In the genomic region with DNA sequence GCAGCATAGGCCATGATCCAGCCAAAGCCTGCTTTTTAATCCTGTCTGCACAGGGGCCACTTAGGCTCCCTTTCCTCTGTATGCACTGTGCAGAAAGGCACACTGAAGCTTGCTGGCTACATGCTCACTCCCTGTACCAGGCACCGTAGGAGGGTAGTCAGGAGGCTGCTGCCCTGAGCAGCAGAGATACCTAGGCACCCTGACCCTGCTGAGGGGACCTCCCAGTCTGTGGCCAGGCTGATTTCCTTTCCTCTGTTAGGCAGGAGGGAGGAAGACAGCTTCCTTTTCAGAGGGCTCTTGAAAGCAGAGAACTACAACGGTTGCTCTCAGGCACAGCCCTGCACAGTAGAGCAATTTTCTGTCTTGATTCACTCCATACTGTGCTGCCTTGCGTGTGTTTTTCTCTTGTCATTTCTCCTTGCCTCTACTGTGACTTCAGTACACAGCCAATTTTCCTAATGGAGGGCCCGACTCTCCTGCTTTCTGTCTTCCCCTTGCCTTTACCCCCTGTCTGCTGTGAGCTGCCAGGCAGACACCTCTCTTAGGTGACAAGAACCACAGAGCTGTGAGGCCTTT, we compare ENCODE assay signal across 14 mouse cellular contexts. TPM values are rescaled to one million over a fixed set of nuclear protein-coding genes. Genes with fewer than 3 reads are reported as not detected.
DNase-seq lines count a peak whose midpoint lies in the region; ATAC-seq lines count a peak whose summit lies in the region.
"Had no signal": no experiment of that assay in that cellular context is flagged by ENCODE, and none has a peak within 500 bp of the region (broad histone marks: within the 10 kb centered on the region; RNA-seq: fewer than 3 reads in every experiment).

No protein-coding gene starts in this region.

- 0 out of 2 replicates have a peak, but pooled peaks cover 6% of the 10 kb centered on the region for H3K4me1 ChIP-seq in heart, embryonic 15.5 days (replicated peaks)
- H3K4me1 ChIP-seq in midbrain, embryonic 15.5 days: peaks cover 7% of the 10 kb centered on the region; the same call in 1 of the 2 replicates

- ATAC-seq in heart, embryonic 15.5 days (replicated peaks; ENCODE audit: insufficient number of reproducible peaks, insufficient read depth, low FRiP score, low read depth): 0 out of 2 replicates have a peak, but pooled peaks have one; percentile 28
- ATAC-seq in midbrain, embryonic 15.5 days (replicated peaks): peak; percentile 48; the same call in 1 of the 2 replicates

- H3K9ac ChIP-seq in heart, embryonic 15.5 days: no peak overlapping the region
- peak overlapping the region; percentile 32; the same call in 1 of the 2 replicates for H3K9ac ChIP-seq in midbrain, embryonic 15.5 days
- H3K9ac ChIP-seq: neural tube, embryonic 13.5 days had no signal

- peak overlapping the region; percentile 30; the same call in 1 of the 2 replicates for H3K4me2 ChIP-seq in heart, embryonic 15.5 days
- H3K4me2 ChIP-seq in midbrain, embryonic 15.5 days: peak overlapping the region; percentile 67
- H3K4me2 ChIP-seq: neural tube, embryonic 13.5 days had no signal

- WGBS in heart, embryonic 15.5 days: 31% methylated on average over 4 of the region's 4 CpGs
- 31% methylated on average over 4 of the region's 4 CpGs for WGBS in midbrain, embryonic 15.5 days

- no peak overlapping the region for H3K4me3 ChIP-seq in heart, embryonic 15.5 days
- peak overlapping the region; percentile 43 for H3K4me3 ChIP-seq in midbrain, embryonic 15.5 days
- H3K4me3 ChIP-seq: forebrain, embryonic 10.5 days; neural tube, embryonic 13.5 days had no signal

- no peaks in the 10 kb centered on the region for H3K9me3 ChIP-seq in heart, embryonic 15.5 days (replicated peaks)
- H3K9me3 ChIP-seq in midbrain, embryonic 15.5 days: no peaks in the 10 kb centered on the region
- H3K9me3 ChIP-seq: forebrain, embryonic 10.5 days; neural tube, embryonic 13.5 days had no signal

- no peak for DNase-seq in heart, postnatal 10 days
- peak; percentile 20 for DNase-seq in 416B (ENCODE audit: low read depth)
- peak; percentile 20 for DNase-seq in embryo, embryonic 11 days
- DNase-seq in layer of hippocampus, postnatal 36 days: no peak
- DNase-seq in spleen, postnatal 10 days (ENCODE audit: low spot score in 2 of 2): no peak
- no peak for DNase-seq in left cerebral cortex, postnatal 10 days (ENCODE audit: extremely low spot score in 1 of 2, low spot score in 2 of 2)
- DNase-seq: cerebellum, adult 2 months; lung, adult 18-20 months had no signal

- no peaks in the 10 kb centered on the region for H3K36me3 ChIP-seq in heart, embryonic 15.5 days
- no peaks in the 10 kb centered on the region for H3K36me3 ChIP-seq in midbrain, embryonic 15.5 days (replicated peaks)
- H3K36me3 ChIP-seq: forebrain, embryonic 10.5 days; neural tube, embryonic 13.5 days had no signal

- H3K27me3 ChIP-seq in heart, embryonic 15.5 days: peaks cover 43% of the 10 kb centered on the region
- peaks cover 57% of the 10 kb centered on the region for H3K27me3 ChIP-seq in midbrain, embryonic 15.5 days (replicated peaks)
- H3K27me3 ChIP-seq: CH12.LX had no signal

- H3K27ac ChIP-seq in heart, embryonic 15.5 days: no peak overlapping the region; the same call in 1 of the 2 replicates
- H3K27ac ChIP-seq in midbrain, embryonic 15.5 days: peak overlapping the region; percentile 53
- H3K27ac ChIP-seq: forebrain, embryonic 10.5 days; neural tube, embryonic 13.5 days had no signal

- intact Hi-C loops in heart, postnatal 10 days (cut with DNase I): no loop called here
- intact Hi-C loops in left cerebral cortex, postnatal 10 days (cut with DNase I): no loop called here

RNA-seq across cellular contexts. Expression of gene 4930412O13Rik, which starts 9.8 kb away (rescaled TPM):
- polyA plus RNA-seq in heart, embryonic 15.5 days (2015; fragmentation: Nextera tagmentation; extraction: Ambion mirVana): 0.10 TPM in 1 of 2 replicates, not detected in the other
- total RNA-seq in heart, postnatal 10 days (2021): not detected
- 1.3 and 2.2 TPM in 2 replicates for polyA plus RNA-seq in midbrain, embryonic 15.5 days (2015; fragmentation: Nextera tagmentation; extraction: Ambion mirVana)
- total RNA-seq in layer of hippocampus, postnatal 36 days (2021): not detected
- not detected for total RNA-seq in left cerebral cortex, postnatal 10 days (2021)
- total RNA-seq: CH12.LX; gastrocnemius, postnatal 4 days had no signal
- polyA plus RNA-seq: cerebellum, adult 2 months had no signal

RNA-seq across cellular contexts. Expression of gene 9230102O04Rik, which starts 18.1 kb away (rescaled TPM):
- polyA plus RNA-seq in heart, embryonic 15.5 days (2015; fragmentation: Nextera tagmentation; extraction: Ambion mirVana): not detected in 2 replicates
- total RNA-seq in heart, postnatal 10 days (2021): not detected
- 4.0 and 4.8 TPM in 2 replicates for polyA plus RNA-seq in midbrain, embryonic 15.5 days (2015; fragmentation: Nextera tagmentation; extraction: Ambion mirVana)
- total RNA-seq in layer of hippocampus, postnatal 36 days (2021): not detected
- not detected for total RNA-seq in left cerebral cortex, postnatal 10 days (2021)
- total RNA-seq: gastrocnemius, postnatal 4 days had no signal
- polyA plus RNA-seq: cerebellum, adult 2 months; forebrain, embryonic 10.5 days; neural tube, embryonic 13.5 days had no signal

RNA-seq across cellular contexts. Expression of gene Gata3, which starts 18.6 kb away (rescaled TPM):
- 2.7 and 9.4 TPM in 2 replicates for polyA plus RNA-seq in heart, embryonic 15.5 days (2015; fragmentation: Nextera tagmentation; extraction: Ambion mirVana)
- total RNA-seq in heart, postnatal 10 days (2021): under 1 TPM; 0.86 to 0.92 TPM
- polyA plus RNA-seq in midbrain, embryonic 15.5 days (2015; fragmentation: Nextera tagmentation; extraction: Ambion mirVana): 99.1 and 116 TPM in 2 replicates
- under 1 TPM in 1 of 2 experiments, not detected in 1; 0.15 TPM for total RNA-seq in layer of hippocampus, postnatal 36 days (2021)
- under 1 TPM; 0.11 to 0.49 TPM for total RNA-seq in left cerebral cortex, postnatal 10 days (2021)

Comparison
In these comparisons a context has a peak if more than half of its experiments do, and no peak if none do; other contexts are left out.
1. DNase-seq: peak in 416B (single experiment) and embryo, embryonic 11 days (single experiment); none in heart, postnatal 10 days (0 of 2), layer of hippocampus, postnatal 36 days (0 of 2), spleen, postnatal 10 days (0 of 2) and left cerebral cortex, postnatal 10 days (0 of 2).